Mouse (Mus musculus) heart, adult 2 months (tissue): ENCODE data around the gene Prkaca. TPM values are rescaled to one million over a fixed set of nuclear protein-coding genes. Genes with fewer than 3 reads are reported as not detected.

Experiments used
- DNase-seq, 2 experiments: peaks; one replicate each; pipeline ENCODE4 v3.0.0; 2021
- H3K27ac ChIP-seq: fragments of 200-600 bp; 2 replicates; pipeline ENCODE4 v1.8.1; 2022
- H3K27me3 ChIP-seq: fragments of 200-500 bp; 2 replicates; pipeline ENCODE4 v1.6.1; 2012; ENCODE audit warnings: mild to moderate bottlenecking, low read length, inconsistent platforms, mixed read lengths; ENCODE audit not compliant: control insufficient read depth, insufficient read depth
- H3K36me3 ChIP-seq: fragments of 200-500 bp; 2 replicates; pipeline ENCODE4 v1.6.1; 2012; ENCODE audit warnings: low read length, inconsistent platforms; ENCODE audit not compliant: control insufficient read depth, insufficient read depth
- H3K4me1 ChIP-seq: fragments of 200-500 bp; 2 replicates; pipeline ENCODE4 v1.6.1; 2011; ENCODE audit warnings: low read length; ENCODE audit not compliant: control insufficient read depth, insufficient read depth
- H3K4me3 ChIP-seq: fragments of 200-600 bp; 2 replicates; pipeline ENCODE4 v1.8.1; 2022
- H3K79me2 ChIP-seq: fragments of 200-500 bp; replicated peaks from 2 replicates; pipeline ENCODE4 v1.6.1; 2012; ENCODE audit warnings: mild to moderate bottlenecking, inconsistent platforms, low read length, moderate library complexity, mixed read lengths; ENCODE audit not compliant: control insufficient read depth, insufficient read depth
- H3K9ac ChIP-seq: fragments of 200-500 bp; 2 replicates; pipeline ENCODE4 v1.6.1; 2012; ENCODE audit warnings: low read depth, mild to moderate bottlenecking, control low read depth, inconsistent platforms, low read length, mixed read lengths
- CTCF ChIP-seq: fragments of 200-600 bp; IDR thresholded peaks from 2 replicates; pipeline ENCODE4 v1.8.1; 2022; ENCODE audit warnings: antibody characterized with exemption, mild to moderate bottlenecking, moderate library complexity
- EP300 ChIP-seq: fragments of 200-500 bp; IDR thresholded peaks from 2 replicates; pipeline ENCODE4 v1.6.1; 2011; ENCODE audit warnings: low read depth, low read length, control low read depth; ENCODE audit not compliant: insufficient read depth
- POLR2A ChIP-seq: fragments of 200-500 bp; IDR thresholded peaks from 2 replicates; pipeline ENCODE4 v1.6.1; 2011; ENCODE audit warnings: mild to moderate bottlenecking, low read depth, low read length, control low read depth; ENCODE audit not compliant: insufficient read depth
- WGBS: fragments of 180-500 bp; shearing (Covaris S2); methylation state at CpG from one replicate; pipeline ENCODE4 v1.1.7; 2018; 5-methylcytosine and 5-hydroxymethylcytosine counted together
- intact Hi-C: fragments of 180-260 bp; cut with DNase I; formaldehyde crosslinking; loops from one replicate; pipeline ENCODE4 v1.15.1; 2025
- polyA plus RNA-seq: library from polyadenylated mRNA; depleted of rRNA; stranded (reverse); fragments of >200 nt; gene quantifications from 2 replicates; pipeline ENCODE4 v1.2.3, GENCODE M21; 2012
- total RNA-seq, 2 experiments: library from RNA; stranded (reverse); gene quantifications; 2 replicates each; pipeline ENCODE4 v1.2.3; 2021

The Prkaca gene
- total and polyA plus RNA-seq, 3 experiments = 239 to 331 (median 306) TPM

DNA sequence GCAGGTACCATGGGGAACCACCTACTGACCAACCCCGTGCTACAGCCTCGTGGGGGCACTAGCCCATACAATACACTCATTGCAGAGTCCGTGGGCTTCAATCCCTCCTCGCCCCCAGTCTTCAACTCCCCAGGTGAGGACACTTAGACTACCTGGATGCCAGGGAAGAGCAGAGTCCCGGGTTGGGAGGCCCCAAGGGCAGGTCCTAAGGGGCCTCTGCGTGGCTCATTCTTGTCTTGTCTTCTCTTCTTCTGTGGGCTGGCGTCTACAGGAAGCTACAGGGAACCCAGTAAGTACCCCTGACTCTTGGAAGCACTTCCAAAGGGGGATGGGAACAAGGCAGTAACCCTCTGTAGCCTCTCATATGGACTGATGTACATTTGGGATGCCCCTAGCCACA is 35.1 kb upstream of the Prkaca start:
- Histone ChIP-seq H3K4me3 (no peak overlapping the region), H3K27me3 (no peaks in the 10 kb centered on the region), H3K79me2 (no peaks in the 10 kb centered on the region), H3K27ac (no peak overlapping the region), H3K9ac (no peak overlapping the region), H3K4me1 (no peaks in the 10 kb centered on the region), H3K36me3 (no peaks in the 10 kb centered on the region)
- DNase-seq = no peak
- no peak for TF ChIP-seq POLR2A
- TF ChIP-seq CTCF = no peak
- no peak for TF ChIP-seq EP300
- intact Hi-C loops = no loop called here
- WGBS = 93% methylated on average over 7 of the region's 7 CpGs

- H3K27ac ChIP-seq = no peak overlapping the region
- 94% methylated on average over 15 of the region's 15 CpGs for WGBS
- no peak overlapping the region for H3K4me3 ChIP-seq
- H3K27me3 ChIP-seq = no peaks in the 10 kb centered on the region
- intact Hi-C loops = no loop called here
- no peaks in the 10 kb centered on the region for H3K4me1 ChIP-seq
- H3K9ac ChIP-seq = no peak overlapping the region
- H3K36me3 ChIP-seq = no peaks in the 10 kb centered on the region
- DNase-seq = peak in 1 of 2 experiments; percentile 15
- H3K79me2 ChIP-seq = no peaks in the 10 kb centered on the region
- no peak for TF ChIP-seq CTCF
- no peak for TF ChIP-seq EP300
- TF ChIP-seq POLR2A = no peak
These were observed 34.5 kb upstream of the Prkaca start for GRCm38 (mm10) chr8:83938330-83938729.

DNA sequence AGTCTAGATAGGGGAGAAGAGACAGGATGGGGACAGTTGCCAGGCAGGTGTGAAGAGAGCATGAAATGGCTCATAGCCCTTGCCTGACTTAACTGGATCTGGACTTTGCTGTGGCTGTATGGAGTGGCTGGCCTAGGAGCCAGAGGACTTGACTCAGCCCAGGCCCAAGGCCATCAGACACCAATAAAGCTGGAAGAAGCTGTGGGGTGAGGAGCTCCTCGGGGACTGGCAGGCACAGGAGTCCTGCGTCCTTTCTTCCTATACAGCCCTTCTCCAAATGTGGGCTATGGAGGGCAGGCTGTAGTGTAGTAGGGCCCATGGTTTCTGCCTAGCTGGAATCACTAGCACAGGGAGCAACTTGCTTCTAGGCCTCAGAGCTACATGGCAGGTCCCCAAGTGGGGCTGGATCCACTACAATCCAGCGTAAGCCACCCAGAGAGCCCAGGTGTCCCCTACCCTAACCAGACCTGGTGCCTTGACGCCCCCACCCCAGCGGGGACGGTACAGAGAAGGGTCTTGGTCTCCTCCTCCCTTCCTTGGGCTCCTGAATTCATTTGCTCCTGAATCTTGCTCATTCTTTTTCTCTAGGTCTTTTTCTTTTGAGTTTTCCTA is 31.6 kb upstream of the Prkaca start:
- Histone ChIP-seq H3K27ac (no peak overlapping the region), H3K9ac (no peak overlapping the region), H3K4me1 (no peaks in the 10 kb centered on the region), H3K27me3 (no peaks in the 10 kb centered on the region), H3K79me2 (no peaks in the 10 kb centered on the region), H3K36me3 (no peaks in the 10 kb centered on the region), H3K4me3 (no peak overlapping the region)
- WGBS = 84% methylated on average over 6 of the region's 6 CpGs
- no peak for DNase-seq
- intact Hi-C loops = no loop called here
- TF ChIP-seq CTCF (no peak), POLR2A (no peak), EP300 (no peak)

GRCm38 (mm10) chr8:83942446-83942845 is 30.3 kb upstream of the Prkaca start:
- WGBS = 80% methylated on average over 1 of the region's 1 CpGs
- Histone ChIP-seq H3K4me1 (no peaks in the 10 kb centered on the region), H3K36me3 (no peaks in the 10 kb centered on the region), H3K9ac (no peak overlapping the region), H3K27ac (no peak overlapping the region), H3K4me3 (no peak overlapping the region), H3K79me2 (no peaks in the 10 kb centered on the region), H3K27me3 (no peaks in the 10 kb centered on the region)
- no peak for DNase-seq
- no peak for TF ChIP-seq EP300
- intact Hi-C loops = no loop called here

- 59% methylated on average over 3 of the region's 3 CpGs for WGBS
- Histone ChIP-seq H3K27ac (no peak overlapping the region), H3K4me1 (no peaks in the 10 kb centered on the region), H3K9ac (no peak overlapping the region), H3K36me3 (no peaks in the 10 kb centered on the region), H3K79me2 (no peaks in the 10 kb centered on the region), H3K4me3 (no peak overlapping the region), H3K27me3 (no peaks in the 10 kb centered on the region)
- DNase-seq = no peak
- intact Hi-C loops = no loop called here
- TF ChIP-seq EP300 (no peak), POLR2A (no peak), CTCF (no peak)
These were observed 27.3 kb upstream of the Prkaca start for GRCm38 (mm10) chr8:83945540-83945939.

GRCm38 (mm10) chr8:83954749-83955105 is 18.1 kb upstream of the Prkaca start:
- Histone ChIP-seq H3K9ac (peak overlapping the region; percentile 15; the same call in 1 of the 2 replicates), H3K27ac (peak overlapping the region; percentile 64), H3K79me2 (no peaks in the 10 kb centered on the region), H3K4me3 (peak overlapping the region; percentile 53), H3K36me3 (no peaks in the 10 kb centered on the region), H3K27me3 (no peaks in the 10 kb centered on the region), H3K4me1 (no peaks in the 10 kb centered on the region)
- intact Hi-C loops = loop anchor here (2.0 to 5.0 kb wide), 2 partner anchors 44 to 287 kb away; partner anchors contain the start of gene Ptger1
- no peak for DNase-seq
- WGBS = 1% methylated on average over 14 of the region's 14 CpGs
- TF ChIP-seq CTCF (no peak), EP300 (no peak), POLR2A (no peak)
